Mouse (Mus musculus) adrenal gland, postnatal 36 days (tissue): Measurements from ENCODE around the gene Nfkbid. TPM values are rescaled to one million over a fixed set of nuclear protein-coding genes. Genes with fewer than 3 reads are reported as not detected.
"Not testable (repeated sequence)": the region's sequence is repeated elsewhere in the genome, so short reads cannot be mapped to it uniquely, and the experiment has no call there.

ENCODE experiments used
- DNase-seq, 2 experiments: peaks; one replicate each; pipeline ENCODE4 v3.0.0; 2021; ENCODE audit warnings: mixed read lengths in 1 of 2
- total RNA-seq, 2 experiments: library from RNA; stranded (reverse); gene quantifications; 2 replicates each; pipeline ENCODE4 v1.2.3; 2021

The Nfkbid gene
- total RNA-seq, 2 experiments from 2014 or later: 0.89 to 1.0 TPM

DNA sequence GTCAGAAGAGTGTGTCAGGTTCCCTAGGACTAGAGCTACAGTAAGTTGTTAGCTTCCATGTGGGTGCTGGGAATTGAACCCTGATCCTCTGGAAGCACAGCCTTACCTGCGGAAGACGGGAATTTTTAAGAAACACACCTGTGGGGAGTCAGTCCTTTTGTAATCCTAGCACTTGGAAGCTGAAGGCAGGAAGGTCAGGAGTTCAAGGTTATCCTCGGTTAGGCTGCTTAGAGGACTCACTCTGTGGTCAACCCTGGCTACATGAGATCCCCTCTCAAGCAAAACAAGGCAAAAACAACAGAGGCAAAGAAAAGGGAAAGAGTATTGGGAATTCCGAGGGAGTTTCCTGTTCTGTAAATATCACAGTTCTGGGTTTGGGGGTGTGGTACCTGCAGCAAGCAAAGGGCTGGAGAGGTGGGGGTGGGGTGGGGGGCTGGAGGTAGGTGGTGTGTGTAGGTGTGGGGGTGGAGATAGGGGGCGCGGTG, 43.3 kb downstream of the Nfkbid start:
- no peak for DNase-seq

DNA sequence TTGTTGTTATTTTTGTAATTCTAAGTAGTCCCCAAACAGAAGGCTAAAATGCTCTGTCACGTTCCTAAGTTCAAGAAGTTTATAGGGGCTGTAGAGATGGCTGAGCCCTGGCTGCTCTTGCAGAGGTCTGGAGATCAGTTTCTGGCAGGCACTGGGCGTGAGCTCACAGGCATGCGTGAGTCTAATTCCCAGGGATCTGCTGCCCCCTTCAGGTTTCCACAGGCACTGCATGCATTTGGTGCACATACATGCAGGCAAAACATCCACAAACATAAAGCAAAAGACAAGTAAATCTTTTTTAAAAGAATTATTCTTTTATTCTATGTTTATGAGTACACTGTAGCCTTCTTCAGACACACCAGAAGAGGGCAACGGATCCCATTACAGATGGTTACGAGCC, 50.9 kb downstream of the Nfkbid start:
- DNase-seq: peak; percentile 62 to 64

DNA sequence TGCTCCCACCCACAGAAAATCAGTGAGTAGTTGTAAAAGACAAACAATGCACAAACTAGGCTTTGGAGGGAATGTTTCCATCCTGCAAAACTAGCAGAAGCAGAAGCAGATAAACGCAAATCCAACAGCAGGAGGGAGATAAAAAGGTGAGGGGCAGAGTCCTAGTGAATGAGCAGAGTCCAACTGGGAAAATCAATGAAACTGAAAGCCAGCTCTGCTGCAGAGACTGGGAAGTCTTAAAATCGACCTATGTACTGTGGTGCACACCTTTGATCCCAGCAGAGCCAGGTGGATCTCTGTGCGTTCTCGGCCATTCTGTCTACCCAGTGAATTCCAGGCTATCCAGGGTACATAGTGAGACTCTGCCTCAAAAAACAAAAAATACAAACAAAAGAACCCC, 53.5 kb downstream of the Nfkbid start:
- DNase-seq: no peak

DNA sequence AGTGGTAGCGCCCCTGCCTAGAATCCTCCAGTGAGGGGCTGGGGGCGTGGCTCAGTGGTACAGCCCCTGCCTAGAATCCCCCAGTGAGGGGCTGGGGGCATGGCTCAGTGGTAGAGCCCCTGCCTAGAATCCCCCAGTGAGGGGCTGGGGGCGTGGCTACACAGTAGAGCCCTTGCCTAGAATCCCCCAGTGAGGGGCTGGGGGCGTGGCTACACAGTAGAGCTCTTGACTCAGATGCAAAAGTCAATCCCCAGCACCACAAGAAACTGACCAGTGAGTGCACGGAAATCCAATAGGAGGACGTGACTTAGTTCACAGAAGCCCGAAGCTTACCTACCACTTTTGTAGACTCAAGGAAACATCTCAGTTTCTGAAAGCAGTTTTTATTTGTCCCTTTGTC, 54.6 kb downstream of the Nfkbid start:
- not testable (repeated sequence) for DNase-seq

DNA sequence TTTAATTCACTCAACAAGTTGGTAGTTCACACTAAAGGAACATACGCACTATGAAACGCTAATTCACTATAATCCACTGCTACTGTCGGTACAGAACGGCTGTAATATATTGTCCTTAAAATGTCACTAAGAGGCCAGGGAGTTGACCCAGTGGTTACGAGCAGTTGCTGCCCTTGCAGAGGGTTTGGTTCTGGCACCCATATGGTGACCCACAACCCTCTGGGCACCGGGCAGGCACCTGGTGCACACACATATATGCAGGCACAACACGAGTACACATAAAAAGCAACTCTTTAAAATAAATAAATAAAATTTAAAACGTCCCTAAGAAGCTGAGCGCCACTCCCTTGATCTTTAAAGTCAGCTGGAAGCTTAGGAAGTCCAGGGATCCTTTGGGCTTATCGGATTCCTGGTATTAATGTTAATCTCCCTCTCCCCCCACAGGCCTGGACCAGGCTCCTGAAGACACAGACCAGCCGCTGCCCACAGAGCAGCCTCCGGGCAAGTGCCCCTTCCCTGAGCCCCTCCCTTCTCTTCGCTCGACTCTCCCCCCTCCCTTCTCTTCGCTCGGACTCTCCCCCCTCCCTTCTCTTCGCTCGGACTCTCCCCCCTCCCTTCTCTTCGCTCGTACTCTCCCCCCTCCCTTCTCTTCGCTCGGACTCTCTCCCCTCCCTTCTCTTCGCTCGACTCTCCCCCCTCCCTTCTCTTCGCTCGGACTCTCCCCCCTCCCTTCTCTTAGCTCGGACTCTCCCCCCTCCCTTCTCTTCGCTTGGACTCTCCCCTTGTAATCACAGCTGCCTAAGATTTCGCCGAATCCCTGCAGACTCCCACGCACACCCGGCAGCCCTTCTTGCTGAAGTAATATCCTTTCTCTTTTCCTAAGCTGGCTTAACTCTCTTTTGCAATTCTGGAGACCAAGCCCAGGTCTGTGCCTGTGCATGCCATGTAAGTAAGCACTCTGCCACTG, 56.2 kb downstream of the Nfkbid start:
- no peak for DNase-seq

Other genes starting within 250 kb of the Nfkbid start
- gene Cox7a1, start 237.6 kb upstream of the Nfkbid start, total RNA-seq: 100 to 1,000 TPM; 329 to 440 TPM
- 100 to 1,000 TPM; 587 to 633 TPM for gene Capns1, start 222.9 kb upstream of the Nfkbid start, total RNA-seq
- 10 to 100 TPM; 69.4 to 76.1 TPM for gene Polr2i, start 189.8 kb upstream of the Nfkbid start, total RNA-seq
- 10 to 100 TPM; 98.7 to 99.8 TPM for gene Tbcb, start 189.5 kb upstream of the Nfkbid start, total RNA-seq
- gene Ovol3, start 186.0 kb upstream of the Nfkbid start, total RNA-seq: not detected
- under 1 TPM; 0.46 to 0.56 TPM for gene Thap8, start 141.6 kb upstream of the Nfkbid start, total RNA-seq
- 1 to 10 TPM; 4.6 to 5.7 TPM for gene Wdr62, start 141.3 kb upstream of the Nfkbid start, total RNA-seq
- gene Clip3, start 130.0 kb upstream of the Nfkbid start, total RNA-seq: 10 to 100 TPM; 16.6 to 18.3 TPM
- 10 to 100 TPM; 56.9 to 81.3 TPM for gene Alkbh6, start 113.0 kb upstream of the Nfkbid start, total RNA-seq
- gene Syne4, start 106.9 kb upstream of the Nfkbid start, total RNA-seq: 10 to 100 TPM; 21.8 to 49.1 TPM
- gene E130208F15Rik, start 100.0 kb upstream of the Nfkbid start, total RNA-seq: 1 to 10 TPM in 1 of 2 experiments, under 1 TPM in 1; 0.93 to 1.3 TPM
- gene Sdhaf1, start 97.8 kb upstream of the Nfkbid start, total RNA-seq: 10 to 100 TPM; 13.2 to 16.0 TPM
- 10 to 100 TPM in 1 of 2 experiments, 1 to 10 TPM in 1; 7.4 to 14.7 TPM for gene Lrfn3, start 59.0 kb upstream of the Nfkbid start, total RNA-seq
- 10 to 100 TPM; 22.5 to 35.7 TPM for gene Tyrobp, start 8.0 kb upstream of the Nfkbid start, total RNA-seq
- 1 to 10 TPM; 1.8 to 2.0 TPM for gene Hcst, start 1.9 kb upstream of the Nfkbid start, total RNA-seq
- gene Aplp1, start 23.8 kb downstream of the Nfkbid start, total RNA-seq: 10 to 100 TPM; 23.5 to 28.6 TPM
- not detected for gene Kirrel2, start 36.0 kb downstream of the Nfkbid start, total RNA-seq
- gene Nphs1, start 36.6 kb downstream of the Nfkbid start, total RNA-seq: not detected
- under 1 TPM in 1 of 2 experiments, not detected in 1; 0.53 TPM for gene Prodh2, start 71.9 kb downstream of the Nfkbid start, total RNA-seq
- 1 to 10 TPM; 2.5 to 2.9 TPM for gene Arhgap33, start 113.3 kb downstream of the Nfkbid start, total RNA-seq
- 10 to 100 TPM; 27.1 to 28.3 TPM for gene Hspb6, start 130.4 kb downstream of the Nfkbid start, total RNA-seq
- 1 to 10 TPM; 7.8 to 8.5 TPM for gene Proser3, start 130.6 kb downstream of the Nfkbid start, total RNA-seq
- 10 to 100 TPM; 46.2 to 55.4 TPM for gene Lin37, start 138.1 kb downstream of the Nfkbid start, total RNA-seq
- 10 to 100 TPM; 68.8 to 70.8 TPM for gene U2af1l4, start 141.6 kb downstream of the Nfkbid start, total RNA-seq
- 1 to 10 TPM; 3.5 to 6.7 TPM for gene Gm49396, start 141.6 kb downstream of the Nfkbid start, total RNA-seq
- gene Psenen, start 141.9 kb downstream of the Nfkbid start, total RNA-seq: 100 to 1,000 TPM; 141 to 163 TPM
- gene Igflr1, start 143.7 kb downstream of the Nfkbid start, total RNA-seq: 1 to 10 TPM; 2.0 to 3.2 TPM
- gene Kmt2b, start 167.0 kb downstream of the Nfkbid start, total RNA-seq: 10 to 100 TPM; 38.5 to 44.5 TPM
- gene Zbtb32, start 177.2 kb downstream of the Nfkbid start, total RNA-seq: under 1 TPM in 1 of 2 experiments, not detected in 1; 0.72 TPM
- under 1 TPM in 1 of 2 experiments, not detected in 1; 0.43 TPM for gene Upk1a, start 191.1 kb downstream of the Nfkbid start, total RNA-seq
- 1,000 to 10,000 TPM; 1,179 to 1,185 TPM for gene Cox6b1, start 204.4 kb downstream of the Nfkbid start, total RNA-seq
- not detected for gene Etv2, start 214.1 kb downstream of the Nfkbid start, total RNA-seq
- gene Rbm42, start 228.6 kb downstream of the Nfkbid start, total RNA-seq: 10 to 100 TPM; 83.0 to 88.1 TPM
- gene Haus5, start 243.3 kb downstream of the Nfkbid start, total RNA-seq: 10 to 100 TPM; 10.1 to 10.5 TPM
- not detected for gene Pmis2, start 249.9 kb downstream of the Nfkbid start, total RNA-seq